Mouse (Mus musculus): ENCODE results near the gene Mapk11. TPM values are rescaled to one million over a fixed set of nuclear protein-coding genes. Genes with fewer than 3 reads are reported as not detected.

Mapk11 gene
- polyA plus RNA-seq, 1 experiment from 2014 or later = 3.6 TPM

GRCm38 (mm10) chr15:89140659-89141252 lies 8.7 kb downstream of the Mapk11 start, which contains the start of gene Mapk12:
Mapk12 (minus strand) TSS chr15:89140703.
- Histone ChIP-seq H3K36me3 (ENCODE audit: control insufficient read depth, insufficient read depth) (no peaks in the 10 kb centered on the region), H3K4me3 (ENCODE audit: low read length) (peak within 1 kb of the TSS; percentile 67), H3K4me1 (ENCODE audit: control insufficient read depth, insufficient read depth, low read length) (peaks cover 18% of the 10 kb centered on the region), H3K4me2 (ENCODE audit: low read depth, low read length) (peak within 1 kb of the TSS; percentile 97), H3K27ac (ENCODE audit: low read length) (no peak within 1 kb of the TSS), H3K27me3 (ENCODE audit: control insufficient read depth, insufficient read depth, low read length) (peaks cover 41% of the 10 kb centered on the region), H3K9ac (ENCODE audit: low read length) (peak within 1 kb of the TSS; percentile 76), H3K9me3 (replicated peaks; ENCODE audit: control insufficient read depth, low read length) (no peaks in the 10 kb centered on the region)
- WGBS = under 1% methylated on average over 21 of the region's 21 CpGs
- peak; percentile 53; the same call in 1 of the 2 replicates for ATAC-seq (replicated peaks; ENCODE audit: extremely low read depth, insufficient read depth, low FRiP score)

DNA sequence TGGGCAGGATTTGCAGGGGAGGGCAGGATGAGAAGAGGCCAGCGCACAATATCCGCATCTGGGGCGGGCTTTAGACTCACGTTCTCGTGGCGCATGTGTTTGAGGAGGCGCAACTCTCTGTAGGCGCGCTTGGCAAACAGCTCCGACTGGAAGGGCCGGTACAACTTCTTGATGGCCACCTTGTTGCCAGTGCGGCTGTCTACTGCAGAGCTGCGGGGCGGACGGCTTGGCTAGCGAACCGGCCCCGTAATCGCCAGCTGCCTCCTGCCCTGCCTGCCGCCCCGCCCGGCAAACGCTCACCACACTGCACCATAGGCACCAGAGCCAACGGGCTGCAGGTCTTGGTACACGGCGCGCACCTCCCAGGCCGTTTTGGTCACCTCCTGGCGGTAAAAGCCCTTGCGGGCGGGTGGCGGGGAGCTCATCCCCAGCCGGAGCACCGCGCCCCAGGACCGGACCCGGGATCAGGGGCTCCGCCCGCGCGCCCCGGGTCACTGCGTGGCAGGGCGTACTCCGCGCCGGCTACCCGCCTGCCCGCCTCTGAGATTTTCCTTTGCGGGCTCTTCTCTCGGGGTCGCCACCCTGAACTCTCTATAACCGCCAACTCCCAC lies 9.3 kb downstream of the Mapk11 start:
- H3K9ac ChIP-seq (ENCODE audit: low read length) = peak overlapping the region; percentile 76
- peak overlapping the region; percentile 67 for H3K4me3 ChIP-seq (ENCODE audit: low read length)
- H3K27ac ChIP-seq (ENCODE audit: low read length) = no peak overlapping the region
- under 1% methylated on average over 53 of the region's 53 CpGs for WGBS
- H3K4me2 ChIP-seq (ENCODE audit: low read depth, low read length) = peak overlapping the region; percentile 97
- H3K9me3 ChIP-seq (replicated peaks; ENCODE audit: control insufficient read depth, low read length) = no peaks in the 10 kb centered on the region
- 0 out of 2 replicates have a peak, but pooled peaks have one; percentile 42 for ATAC-seq (replicated peaks; ENCODE audit: extremely low read depth, insufficient read depth, low FRiP score)
- H3K36me3 ChIP-seq (ENCODE audit: control insufficient read depth, insufficient read depth) = no peaks in the 10 kb centered on the region
- peaks cover 35% of the 10 kb centered on the region for H3K27me3 ChIP-seq (ENCODE audit: control insufficient read depth, insufficient read depth, low read length)
- H3K4me1 ChIP-seq (ENCODE audit: control insufficient read depth, insufficient read depth, low read length) = peaks cover 18% of the 10 kb centered on the region

DNA sequence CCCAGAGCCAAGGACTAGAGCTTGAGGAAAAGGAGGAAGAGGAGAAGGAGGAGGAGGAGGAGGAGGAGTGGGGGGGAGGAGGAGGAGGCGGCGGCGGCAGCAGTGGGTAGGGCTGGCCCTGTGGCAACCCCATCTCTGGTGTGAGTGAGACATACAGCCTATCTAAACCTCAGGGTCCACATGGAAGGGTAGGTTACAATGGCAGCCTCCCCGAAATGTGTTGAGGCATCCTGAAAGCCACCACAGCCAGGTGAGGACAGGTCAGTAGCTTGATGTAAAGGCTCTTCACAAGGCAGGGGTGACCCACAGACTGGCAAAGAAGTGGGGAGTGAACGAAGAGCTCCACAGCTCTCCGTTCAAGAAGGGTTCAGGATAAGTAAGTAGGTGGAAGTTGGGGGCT lies 10.9 kb downstream of the Mapk11 start:
- Histone ChIP-seq H3K4me1 (ENCODE audit: control insufficient read depth, insufficient read depth, low read length) (peaks cover 18% of the 10 kb centered on the region), H3K9me3 (replicated peaks; ENCODE audit: control insufficient read depth, low read length) (no peaks in the 10 kb centered on the region), H3K4me2 (ENCODE audit: low read depth, low read length) (no peak overlapping the region), H3K36me3 (ENCODE audit: control insufficient read depth, insufficient read depth) (no peaks in the 10 kb centered on the region), H3K9ac (ENCODE audit: low read length) (no peak overlapping the region), H3K4me3 (ENCODE audit: low read length) (no peak overlapping the region), H3K27ac (ENCODE audit: low read length) (no peak overlapping the region), H3K27me3 (ENCODE audit: control insufficient read depth, insufficient read depth, low read length) (peaks cover 24% of the 10 kb centered on the region)
- no peak for ATAC-seq (replicated peaks; ENCODE audit: extremely low read depth, insufficient read depth, low FRiP score)
- WGBS = 92% methylated on average over 6 of the region's 6 CpGs

DNA sequence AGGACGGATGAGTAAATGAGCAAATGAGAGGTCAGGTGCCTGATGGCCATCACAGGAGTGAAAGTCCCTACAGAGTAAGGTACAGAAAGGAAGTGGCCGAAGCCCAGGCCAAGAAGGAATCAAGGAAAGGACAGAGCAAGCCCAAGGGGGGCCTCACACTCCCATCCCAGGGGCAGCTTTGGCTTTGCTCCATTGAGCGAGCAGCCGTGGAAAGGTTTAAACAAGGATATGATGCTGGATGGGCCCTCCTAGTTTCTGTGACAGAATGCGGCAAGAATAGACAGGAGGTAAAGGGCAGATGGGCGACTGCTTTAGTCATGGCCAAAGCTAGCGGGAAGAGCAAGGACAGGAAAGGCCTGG lies 11.4 kb downstream of the Mapk11 start:
- Histone ChIP-seq H3K27me3 (ENCODE audit: control insufficient read depth, insufficient read depth, low read length) (peaks cover 24% of the 10 kb centered on the region), H3K9me3 (replicated peaks; ENCODE audit: control insufficient read depth, low read length) (no peaks in the 10 kb centered on the region), H3K4me2 (ENCODE audit: low read depth, low read length) (no peak overlapping the region), H3K36me3 (ENCODE audit: control insufficient read depth, insufficient read depth) (no peaks in the 10 kb centered on the region), H3K9ac (ENCODE audit: low read length) (no peak overlapping the region), H3K27ac (ENCODE audit: low read length) (no peak overlapping the region), H3K4me1 (ENCODE audit: control insufficient read depth, insufficient read depth, low read length) (peaks cover 18% of the 10 kb centered on the region), H3K4me3 (ENCODE audit: low read length) (no peak overlapping the region)
- WGBS = 76% methylated on average over 7 of the region's 7 CpGs
- ATAC-seq (replicated peaks; ENCODE audit: extremely low read depth, insufficient read depth, low FRiP score) = no peak

GRCm38 (mm10) chr15:89137378-89138045 lies 11.9 kb downstream of the Mapk11 start:
- Histone ChIP-seq H3K4me3 (ENCODE audit: low read length) (peak overlapping the region; percentile 22; the same call in 1 of the 2 replicates), H3K9ac (ENCODE audit: low read length) (no peak overlapping the region; the same call in 1 of the 2 replicates), H3K27me3 (ENCODE audit: control insufficient read depth, insufficient read depth, low read length) (peaks cover 19% of the 10 kb centered on the region), H3K4me1 (ENCODE audit: control insufficient read depth, insufficient read depth, low read length) (peaks cover 18% of the 10 kb centered on the region), H3K36me3 (ENCODE audit: control insufficient read depth, insufficient read depth) (no peaks in the 10 kb centered on the region), H3K9me3 (replicated peaks; ENCODE audit: control insufficient read depth, low read length) (no peaks in the 10 kb centered on the region), H3K27ac (ENCODE audit: low read length) (0 out of 2 replicates have a peak overlapping the region, but pooled peaks have one; percentile 19), H3K4me2 (ENCODE audit: low read depth, low read length) (peak overlapping the region; percentile 56)
- WGBS = 47% methylated on average over 11 of the region's 11 CpGs
- ATAC-seq (replicated peaks; ENCODE audit: extremely low read depth, insufficient read depth, low FRiP score) = peak; percentile 39

GRCm38 (mm10) chr15:89136461-89137155 lies 12.8 kb downstream of the Mapk11 start:
- ATAC-seq (replicated peaks; ENCODE audit: extremely low read depth, insufficient read depth, low FRiP score) = no peak
- Histone ChIP-seq H3K4me3 (ENCODE audit: low read length) (no peak overlapping the region), H3K4me2 (ENCODE audit: low read depth, low read length) (no peak overlapping the region), H3K36me3 (ENCODE audit: control insufficient read depth, insufficient read depth) (no peaks in the 10 kb centered on the region), H3K27ac (ENCODE audit: low read length) (no peak overlapping the region), H3K27me3 (ENCODE audit: control insufficient read depth, insufficient read depth, low read length) (peaks cover 16% of the 10 kb centered on the region), H3K9ac (ENCODE audit: low read length) (no peak overlapping the region), H3K9me3 (replicated peaks; ENCODE audit: control insufficient read depth, low read length) (no peaks in the 10 kb centered on the region), H3K4me1 (ENCODE audit: control insufficient read depth, insufficient read depth, low read length) (peaks cover 18% of the 10 kb centered on the region)
- 97% methylated on average over 5 of the region's 5 CpGs for WGBS

- Histone ChIP-seq H3K9ac (ENCODE audit: low read length) (no peak overlapping the region), H3K4me3 (ENCODE audit: low read length) (no peak overlapping the region), H3K36me3 (ENCODE audit: control insufficient read depth, insufficient read depth) (no peaks in the 10 kb centered on the region), H3K9me3 (replicated peaks; ENCODE audit: control insufficient read depth, low read length) (no peaks in the 10 kb centered on the region), H3K27me3 (ENCODE audit: control insufficient read depth, insufficient read depth, low read length) (no peaks in the 10 kb centered on the region), H3K4me2 (ENCODE audit: low read depth, low read length) (no peak overlapping the region), H3K4me1 (ENCODE audit: control insufficient read depth, insufficient read depth, low read length) (peaks cover 11% of the 10 kb centered on the region), H3K27ac (ENCODE audit: low read length) (no peak overlapping the region)
- ATAC-seq (replicated peaks; ENCODE audit: extremely low read depth, insufficient read depth, low FRiP score) = no peak
- 82% methylated on average over 3 of the region's 3 CpGs for WGBS
Observed at GRCm38 (mm10) chr15:89131316-89131715, 18.1 kb downstream of the Mapk11 start.

DNA sequence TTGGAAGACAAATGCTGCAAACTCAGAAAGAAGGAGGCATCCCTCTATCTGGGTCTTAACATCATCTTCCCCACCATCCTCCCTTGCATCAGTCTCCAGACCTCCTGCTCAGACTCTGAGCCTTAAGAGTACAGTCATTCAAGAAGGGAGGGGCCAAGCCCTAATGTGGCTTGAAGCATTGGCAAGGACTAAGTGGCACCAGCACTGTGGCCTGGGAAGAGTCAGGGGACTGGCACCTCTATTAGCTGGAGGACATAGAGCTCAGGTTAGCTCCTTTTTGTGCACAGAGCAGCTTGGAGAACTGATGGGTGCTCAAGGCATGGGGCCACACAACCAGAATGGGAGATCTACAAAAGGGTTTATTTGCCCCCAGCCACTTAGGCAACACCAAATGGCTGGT lies 19.2 kb downstream of the Mapk11 start:
- ATAC-seq (replicated peaks; ENCODE audit: extremely low read depth, insufficient read depth, low FRiP score) = no peak
- no peaks in the 10 kb centered on the region for H3K27me3 ChIP-seq (ENCODE audit: control insufficient read depth, insufficient read depth, low read length)
- no peak overlapping the region for H3K9ac ChIP-seq (ENCODE audit: low read length)
- no peak overlapping the region for H3K4me3 ChIP-seq (ENCODE audit: low read length)
- H3K4me1 ChIP-seq (ENCODE audit: control insufficient read depth, insufficient read depth, low read length) = peaks cover 11% of the 10 kb centered on the region
- no peak overlapping the region for H3K27ac ChIP-seq (ENCODE audit: low read length)
- H3K9me3 ChIP-seq (replicated peaks; ENCODE audit: control insufficient read depth, low read length) = no peaks in the 10 kb centered on the region
- peaks cover 1% of the 10 kb centered on the region; the same call in 1 of the 2 replicates for H3K36me3 ChIP-seq (ENCODE audit: control insufficient read depth, insufficient read depth)
- no peak overlapping the region for H3K4me2 ChIP-seq (ENCODE audit: low read depth, low read length)
